Comparison of ENCODE assay signal across 8 mouse cellular contexts in genomic region chr13:94284543-94285269, GRCm38 (mm10). TPM values are rescaled to one million over a fixed set of nuclear protein-coding genes. Genes with fewer than 3 reads are reported as not detected.
DNase-seq lines count a peak whose midpoint lies in the region; ATAC-seq and TF ChIP-seq lines count a peak whose summit lies in the region.

No protein-coding gene starts in this region.

- no peaks in the 10 kb centered on the region for H3K27me3 ChIP-seq in cerebellum, adult 2 months (ENCODE audit: control insufficient read depth, insufficient read depth, low read length)
- no peaks in the 10 kb centered on the region for H3K27me3 ChIP-seq in forebrain, embryonic 16.5 days (replicated peaks; ENCODE audit: control insufficient read depth, insufficient read depth, low read length)
- no peaks in the 10 kb centered on the region for H3K27me3 ChIP-seq in hindbrain, postnatal 0 days (ENCODE audit: insufficient read depth, low read length)
- H3K27me3 ChIP-seq in limb, embryonic 15.5 days: no peaks in the 10 kb centered on the region
- H3K27me3 ChIP-seq in midbrain, embryonic 12.5 days: 0 out of 2 replicates have a peak, but pooled peaks cover 3% of the 10 kb centered on the region

- intact Hi-C loops in left cerebral cortex, adult 2 months (cut with DNase I): loop anchor here (2.0 kb wide), 1 partner anchor 74 kb away; the partner anchor contains the start of gene Ap3b1

- no peaks in the 10 kb centered on the region for H3K36me3 ChIP-seq in forebrain, embryonic 16.5 days (ENCODE audit: control insufficient read depth, insufficient read depth)
- H3K36me3 ChIP-seq in hindbrain, postnatal 0 days (ENCODE audit: insufficient read depth, low read length): no peaks in the 10 kb centered on the region
- no peaks in the 10 kb centered on the region for H3K36me3 ChIP-seq in limb, embryonic 15.5 days
- no peaks in the 10 kb centered on the region for H3K36me3 ChIP-seq in midbrain, embryonic 12.5 days

- peak overlapping the region; percentile 95 for H3K4me3 ChIP-seq in left cerebral cortex, adult 2 months
- H3K4me3 ChIP-seq in cerebellum, adult 2 months (replicated peaks; ENCODE audit: insufficient read depth, low read depth, low read length): peak overlapping the region; percentile 95
- H3K4me3 ChIP-seq in forebrain, embryonic 16.5 days (replicated peaks; ENCODE audit: low read length): peak overlapping the region; percentile 95
- H3K4me3 ChIP-seq in hindbrain, postnatal 0 days (ENCODE audit: low read length): peak overlapping the region; percentile 99
- peak overlapping the region; percentile 99 for H3K4me3 ChIP-seq in limb, embryonic 15.5 days
- peak overlapping the region; percentile 89 for H3K4me3 ChIP-seq in midbrain, embryonic 12.5 days

- H3K9ac ChIP-seq in forebrain, embryonic 16.5 days (replicated peaks; ENCODE audit: low read depth, low read length): peak overlapping the region; percentile 98
- H3K9ac ChIP-seq in hindbrain, postnatal 0 days (replicated peaks; ENCODE audit: low read length): peak overlapping the region; percentile 96
- peak overlapping the region; percentile 96 for H3K9ac ChIP-seq in limb, embryonic 15.5 days
- H3K9ac ChIP-seq in midbrain, embryonic 12.5 days (replicated peaks): peak overlapping the region; percentile 85

- WGBS in cerebellum, adult 2 months: 1% methylated on average over 65 of the region's 65 CpGs
- under 1% methylated on average over 65 of the region's 65 CpGs for WGBS in forebrain, embryonic 16.5 days
- WGBS in hindbrain, postnatal 0 days: under 1% methylated on average over 51 of the region's 65 CpGs
- under 1% methylated on average over 65 of the region's 65 CpGs for WGBS in limb, embryonic 15.5 days
- 1% methylated on average over 64 of the region's 65 CpGs for WGBS in midbrain, embryonic 12.5 days

- no peak for TF ChIP-seq POLR2A in cerebellum, adult 2 months (IDR thresholded peaks at IDR 0.05; ENCODE audit: borderline replicate concordance, insufficient read depth, low read length)

- H3K27ac ChIP-seq in left cerebral cortex, adult 2 months: peak overlapping the region; percentile 88
- peak overlapping the region; percentile 39; the same call in 1 of the 2 replicates for H3K27ac ChIP-seq in cerebellum, adult 2 months (ENCODE audit: insufficient read depth, low read length)
- H3K27ac ChIP-seq in forebrain, embryonic 16.5 days (ENCODE audit: low read length): peak overlapping the region; percentile 84
- peak overlapping the region; percentile 89 for H3K27ac ChIP-seq in hindbrain, postnatal 0 days
- H3K27ac ChIP-seq in limb, embryonic 15.5 days: peak overlapping the region; percentile 85
- peak overlapping the region; percentile 81 for H3K27ac ChIP-seq in midbrain, embryonic 12.5 days (replicated peaks)

- H3K9me3 ChIP-seq in forebrain, embryonic 16.5 days (ENCODE audit: control insufficient read depth, low read length): no peaks in the 10 kb centered on the region
- H3K9me3 ChIP-seq in hindbrain, postnatal 0 days (ENCODE audit: low read length): no peaks in the 10 kb centered on the region
- H3K9me3 ChIP-seq in limb, embryonic 15.5 days: no peaks in the 10 kb centered on the region
- no peaks in the 10 kb centered on the region for H3K9me3 ChIP-seq in midbrain, embryonic 12.5 days

- peak; percentile 20 to 35 for DNase-seq in left cerebral cortex, adult 2 months (ENCODE audit: extremely low spot score in 1 of 2, low spot score in 2 of 2)
- no peak for DNase-seq in left cerebral cortex, adult 11 months (ENCODE audit: low spot score)
- peak in 1 of 2 experiments; percentile 65 for DNase-seq in cerebellum, adult 2 months
- peak; percentile 50 for DNase-seq in hindbrain, postnatal 0 days (ENCODE audit: low spot score)
- DNase-seq in testis, postnatal 14 days (ENCODE audit: low spot score): peak; percentile 31

- ATAC-seq in forebrain, embryonic 16.5 days: no peak; the same call in none of the 2 replicates
- ATAC-seq in hindbrain, postnatal 0 days: peak; percentile 7; the same call in 1 of the 2 replicates
- ATAC-seq in limb, embryonic 15.5 days (ENCODE audit: insufficient number of reproducible peaks, low FRiP score, low TSS enrichment, low read depth): peak; percentile 70; the same call in 1 of the 2 replicates
- ATAC-seq in midbrain, embryonic 12.5 days (ENCODE audit: low FRiP score, low read depth): peak; percentile 8; the same call in 1 of the 2 replicates

- peaks cover 6% of the 10 kb centered on the region; the same call in 1 of the 2 replicates for H3K4me1 ChIP-seq in cerebellum, adult 2 months (ENCODE audit: control insufficient read depth, insufficient read depth, low read length)
- peaks cover 16% of the 10 kb centered on the region for H3K4me1 ChIP-seq in forebrain, embryonic 16.5 days (replicated peaks; ENCODE audit: control insufficient read depth, insufficient read depth, low read length)
- H3K4me1 ChIP-seq in hindbrain, postnatal 0 days (ENCODE audit: insufficient read depth, low read length): 0 out of 2 replicates have a peak, but pooled peaks cover 4% of the 10 kb centered on the region
- peaks cover 16% of the 10 kb centered on the region for H3K4me1 ChIP-seq in limb, embryonic 15.5 days
- peaks cover 11% of the 10 kb centered on the region; the same call in 1 of the 2 replicates for H3K4me1 ChIP-seq in midbrain, embryonic 12.5 days

- peak overlapping the region; percentile 90 for H3K4me2 ChIP-seq in forebrain, embryonic 16.5 days (ENCODE audit: low read length)
- peak overlapping the region; percentile 87 for H3K4me2 ChIP-seq in hindbrain, postnatal 0 days (ENCODE audit: low read depth, low read length)
- H3K4me2 ChIP-seq in limb, embryonic 15.5 days: peak overlapping the region; percentile 71
- H3K4me2 ChIP-seq in midbrain, embryonic 12.5 days (replicated peaks): peak overlapping the region; percentile 67

- no peak; the same call in 1 of the 2 replicates for TF ChIP-seq CTCF in left cerebral cortex, adult 2 months (IDR thresholded peaks at IDR 0.05)
- no peak for TF ChIP-seq CTCF in cerebellum, adult 2 months (IDR thresholded peaks at IDR 0.05; ENCODE audit: borderline replicate concordance, insufficient read depth, low read depth, low read length)
- no peak for TF ChIP-seq CTCF in hindbrain, postnatal 0 days (IDR thresholded peaks at IDR 0.05; ENCODE audit: low read depth)

RNA-seq across cellular contexts. Expression of gene Scamp1, which starts 1.0 kb away (rescaled TPM):
- 100 to 1,000 TPM; 172 to 178 TPM for total RNA-seq in left cerebral cortex, adult 2 months (2021)
- 97.6 and 101 TPM in 2 replicates for polyA plus RNA-seq in cerebellum, adult 2 months (2012; rRNA removed)
- 120 and 132 TPM in 2 replicates for polyA plus RNA-seq in forebrain, embryonic 16.5 days (2015; fragmentation: Nextera tagmentation; extraction: Ambion mirVana)
- total RNA-seq in hindbrain, postnatal 0 days (2014; rRNA removed): 106 and 126 TPM in 2 replicates
- polyA plus RNA-seq in hindbrain, postnatal 0 days (2015; fragmentation: Nextera tagmentation; extraction: Ambion mirVana): 131 and 137 TPM in 2 replicates
- 37.0 and 39.6 TPM in 2 replicates for polyA plus RNA-seq in limb, embryonic 15.5 days (2015; fragmentation: Nextera tagmentation; extraction: Ambion mirVana)
- polyA plus RNA-seq in midbrain, embryonic 12.5 days (2016; fragmentation: Nextera tagmentation; extraction: Ambion mirVana): 64.1 and 68.9 TPM in 2 replicates

Comparison
In these comparisons a context has a peak if more than half of its experiments do, and no peak if none do; other contexts are left out.
1. H3K27ac ChIP-seq: peak in every context shown above with its lines; median percentile 89 in hindbrain, postnatal 0 days; 88 in left cerebral cortex, adult 2 months; 85 in limb, embryonic 15.5 days; 84 in forebrain, embryonic 16.5 days; 81 in midbrain, embryonic 12.5 days; 39 in cerebellum, adult 2 months.